Mouse (Mus musculus) heart, embryonic 14.5 days (tissue): ENCODE data around the gene Rac2. TPM values are rescaled to one million over a fixed set of nuclear protein-coding genes. Genes with fewer than 3 reads are reported as not detected.

Experiments used
- ATAC-seq: fragments of 200-750 bp; cut with Nextera tagmentation; 2 replicates; pipeline ENCODE4 v1.8.0; 2017; ENCODE audit warnings: low read depth, moderate TSS enrichment; ENCODE audit not compliant: insufficient number of reproducible peaks, insufficient read depth, low FRiP score
- H3K27ac ChIP-seq, 2 experiments: fragments of 200-500 bp in 1 of 2; fragments of 300-500 bp in 1 of 2; sonication (generic) in 1 of 2; replicated peaks in 1 of 2; 2 replicates each; pipeline ENCODE4 v1.5.1; 2012 to 2014; ENCODE audit warnings: low read depth in 2 of 2, low read length in 2 of 2, control low read depth in 1 of 2, mild to moderate bottlenecking in 1 of 2, mixed read lengths in 1 of 2; ENCODE audit not compliant: control insufficient read depth in 1 of 2, insufficient read depth in 1 of 2
- H3K27me3 ChIP-seq: fragments of 300-500 bp; sonication (generic); 2 replicates; pipeline ENCODE4 v1.6.1; 2014; ENCODE audit warnings: mild to moderate bottlenecking, low read length, control low read depth; ENCODE audit not compliant: control insufficient read depth, insufficient read depth
- H3K36me3 ChIP-seq: fragments of 300-500 bp; sonication (generic); 2 replicates; pipeline ENCODE4 v1.6.1; 2014; ENCODE audit warnings: mild to moderate bottlenecking, control low read depth, low read length, mixed read lengths; ENCODE audit not compliant: control insufficient read depth, insufficient read depth
- H3K4me1 ChIP-seq, 2 experiments: fragments of 200-500 bp in 1 of 2; fragments of 300-500 bp in 1 of 2; sonication (generic) in 1 of 2; 2 replicates each; pipeline ENCODE4 v1.6.1; 2012 to 2014; ENCODE audit warnings: low read length in 2 of 2, control low read depth in 1 of 2, mixed read lengths in 1 of 2; ENCODE audit not compliant: control insufficient read depth in 2 of 2, insufficient read depth in 2 of 2
- H3K4me2 ChIP-seq: fragments of 300-500 bp; sonication (generic); 2 replicates; pipeline ENCODE4 v1.6.1; 2014; ENCODE audit warnings: mild to moderate bottlenecking, low read length
- H3K4me3 ChIP-seq, 2 experiments: fragments of 200-500 bp in 1 of 2; fragments of 300-500 bp in 1 of 2; sonication (generic) in 1 of 2; 2 replicates each; pipeline ENCODE4 v1.5.1; 2012 to 2014; ENCODE audit warnings: low read length in 2 of 2, mild to moderate bottlenecking in 2 of 2, control low read depth in 1 of 2, low read depth in 1 of 2, moderate library complexity in 1 of 2; ENCODE audit not compliant: control insufficient read depth in 1 of 2, insufficient read depth in 1 of 2
- H3K9ac ChIP-seq: fragments of 300-500 bp; sonication (generic); 2 replicates; pipeline ENCODE4 v1.6.1; 2014; ENCODE audit warnings: mild to moderate bottlenecking, low read length
- H3K9me3 ChIP-seq: fragments of 300-500 bp; sonication (generic); 2 replicates; pipeline ENCODE4 v1.6.1; 2016; ENCODE audit warnings: low read length, control low read depth; ENCODE audit not compliant: control insufficient read depth
- whole genome bisulfite sequencing: fragments of 180-500 bp; shearing (Covaris S2); extraction: QIAGEN DNeasy Blood & Tissue Kit; methylation state at CpG from one replicate; pipeline ENCODE4 v1.1.7; 2014; 5-methylcytosine and 5-hydroxymethylcytosine counted together
- polyA plus RNA-seq: library from polyadenylated mRNA; unstranded; fragments of >200 nt; fragmentation: Nextera tagmentation; extraction: Ambion mirVana; gene quantifications from 2 replicates; pipeline ENCODE4 v1.2.1, GENCODE M21; 2014

Gene Rac2
- 8.1 and 10.0 TPM in 2 replicates for polyA plus RNA-seq

DNA sequence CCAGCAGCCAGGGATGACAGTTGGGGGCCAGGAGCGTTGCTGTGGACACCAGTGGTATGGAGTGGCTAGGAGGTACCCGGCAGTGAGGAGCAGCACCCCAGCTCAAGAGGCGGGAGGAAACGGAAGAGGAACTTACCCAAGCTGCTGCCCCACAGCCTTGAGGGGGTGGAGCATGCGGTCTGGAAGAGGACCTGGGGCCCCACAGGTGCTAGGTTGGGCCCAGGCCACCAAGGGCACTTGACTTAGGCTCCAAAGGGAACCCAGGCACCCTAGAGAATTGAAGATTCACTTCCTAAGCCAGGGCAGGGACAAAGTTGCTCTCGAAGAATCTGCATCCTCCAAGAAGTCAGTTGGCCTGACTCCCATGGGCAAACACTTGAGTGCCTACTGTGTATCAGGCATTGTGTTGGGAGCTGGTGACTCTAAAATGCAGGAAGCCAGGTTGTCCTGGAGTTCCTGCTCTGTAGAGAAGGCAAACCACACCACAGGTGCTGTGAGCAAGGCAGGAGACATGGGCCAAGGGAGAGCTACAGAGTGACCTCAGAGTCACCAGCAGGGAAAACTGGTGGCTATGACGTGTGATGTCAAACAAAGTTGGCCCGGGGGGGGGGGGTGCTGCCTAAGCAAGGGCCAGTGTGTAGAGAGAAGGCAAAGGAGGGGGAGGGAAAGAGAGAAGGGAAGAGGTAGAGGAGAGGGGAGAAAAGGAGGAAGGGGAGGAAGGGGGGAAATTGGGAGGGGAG lies at the start of gene Rac2:
TSS of gene Rac2 (minus strand) at position 126 of the 740 bp plus-strand sequence.
- peak within 1 kb of the TSS; percentile 9 to 55; a peak in 2 of 4 replicates for H3K27ac ChIP-seq
- no peaks in the 10 kb centered on the region for H3K36me3 ChIP-seq
- no peaks in the 10 kb centered on the region for H3K9me3 ChIP-seq
- WGBS: 67% methylated on average over 8 of the region's 8 CpGs
- no peaks in the 10 kb centered on the region for H3K27me3 ChIP-seq
- H3K4me2 ChIP-seq: peak within 1 kb of the TSS; percentile 26; the same call in 1 of the 2 replicates
- ATAC-seq: no peak
- H3K4me1 ChIP-seq: peaks cover 10 to 14% of the 10 kb centered on the region in 2 experiments
- no peak within 1 kb of the TSS for H3K4me3 ChIP-seq
- no peak within 1 kb of the TSS; the same call in 1 of the 2 replicates for H3K9ac ChIP-seq

DNA sequence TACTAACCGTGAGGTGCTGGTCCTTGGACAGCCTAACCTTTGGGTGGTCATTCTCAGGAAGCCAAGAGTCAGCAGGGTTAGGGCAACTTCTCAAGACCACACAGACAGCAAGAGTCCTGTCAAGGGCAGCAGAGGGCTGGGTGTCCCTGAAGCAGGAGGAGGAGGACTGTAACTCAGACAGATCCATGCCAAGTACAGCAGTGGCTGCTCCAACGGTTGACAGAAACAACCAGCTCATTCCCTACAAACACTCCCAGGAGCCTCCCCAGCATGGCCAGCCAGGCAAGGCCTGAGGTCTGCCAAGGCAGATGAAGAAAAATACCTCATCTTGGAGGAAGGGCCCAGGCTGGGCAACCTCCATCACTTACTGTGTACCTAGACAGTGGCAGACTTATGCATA lies 44.4 kb upstream of the Rac2 start:
- Histone ChIP-seq H3K9ac (no peak overlapping the region), H3K27ac (no peak overlapping the region), H3K9me3 (no peaks in the 10 kb centered on the region), H3K4me3 (no peak overlapping the region), H3K27me3 (peaks cover 16% of the 10 kb centered on the region), H3K4me2 (no peak overlapping the region), H3K4me1 (no peaks in the 10 kb centered on the region), H3K36me3 (no peaks in the 10 kb centered on the region)
- WGBS: 60% methylated on average over 2 of the region's 2 CpGs
- ATAC-seq: no peak

DNA sequence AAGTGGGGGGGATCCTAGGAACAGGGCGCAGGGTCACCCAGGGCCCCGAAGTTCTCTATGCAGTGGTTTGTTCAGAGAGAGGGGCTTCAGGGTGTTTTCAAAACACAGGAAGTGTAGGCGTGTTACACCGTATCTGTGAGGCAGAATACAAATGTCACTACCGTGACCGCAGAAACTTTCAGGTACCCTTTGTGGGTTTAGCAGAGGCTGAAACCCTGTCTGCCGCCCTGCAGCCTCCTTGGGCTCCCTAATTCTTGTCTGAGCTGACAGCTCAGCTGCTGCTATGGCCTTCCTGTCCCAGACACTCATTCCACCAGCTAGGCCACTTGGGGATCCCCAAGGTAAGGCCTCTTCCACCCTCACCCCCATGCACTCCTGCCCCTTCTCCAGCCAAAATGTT lies 42.0 kb upstream of the Rac2 start:
- no peak overlapping the region for H3K27ac ChIP-seq
- WGBS: 85% methylated on average over 7 of the region's 7 CpGs
- H3K4me2 ChIP-seq: no peak overlapping the region

DNA sequence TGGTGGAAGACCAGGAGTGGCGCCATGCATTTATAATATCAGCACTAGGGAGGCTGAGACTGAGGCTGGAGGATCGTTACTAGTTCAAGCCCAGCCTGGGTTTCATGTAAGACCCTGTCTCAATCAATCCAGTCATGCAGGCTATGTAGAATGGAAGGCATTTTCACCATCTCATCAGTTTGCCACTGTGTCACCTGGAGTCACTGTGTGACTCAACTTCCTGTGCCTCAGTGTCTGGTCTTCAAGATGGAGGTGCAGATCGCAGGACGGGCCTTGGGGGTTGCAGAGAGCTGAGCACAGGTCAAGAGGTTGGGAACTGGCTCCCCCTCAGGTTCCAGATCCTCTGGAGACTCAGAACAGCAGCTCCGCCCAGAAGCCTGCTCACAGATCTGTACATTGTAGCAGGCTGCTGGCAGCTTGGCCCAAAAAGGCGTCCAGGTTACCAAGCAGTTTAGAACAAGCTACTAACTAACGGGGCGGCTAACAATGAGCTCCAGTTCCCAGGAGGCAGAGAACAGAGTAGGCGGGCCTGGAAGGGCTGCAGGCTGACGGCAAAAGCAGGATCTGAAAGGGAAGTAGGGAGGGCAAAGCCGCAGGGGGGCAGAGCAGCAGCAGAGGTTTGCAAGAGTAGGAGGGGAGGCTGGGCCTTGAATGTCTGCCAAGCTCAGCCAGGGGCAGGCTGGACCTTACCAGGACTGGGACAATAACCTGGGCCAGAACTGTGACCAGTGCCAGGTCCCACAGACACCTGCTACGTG lies 38.3 kb upstream of the Rac2 start:
- ATAC-seq: no peak
- WGBS: 41% methylated on average over 12 of the region's 12 CpGs
- Histone ChIP-seq H3K9me3 (no peaks in the 10 kb centered on the region), H3K27me3 (no peaks in the 10 kb centered on the region), H3K36me3 (no peaks in the 10 kb centered on the region), H3K9ac (no peak overlapping the region), H3K27ac (no peak overlapping the region), H3K4me2 (no peak overlapping the region), H3K4me3 (no peak overlapping the region), H3K4me1 (peaks cover 0 to 2% of the 10 kb centered on the region in 2 experiments; a peak in 1 of 4 replicates)

More for the DNA sequence above, 42.0 kb upstream of the Rac2 start:
- Histone ChIP-seq H3K9me3 (no peaks in the 10 kb centered on the region), H3K36me3 (no peaks in the 10 kb centered on the region), H3K4me3 (no peak overlapping the region), H3K9ac (no peak overlapping the region), H3K27me3 (0 out of 2 replicates have a peak, but pooled peaks cover 4% of the 10 kb centered on the region), H3K4me1 (no peaks in the 10 kb centered on the region)
- ATAC-seq: no peak

DNA sequence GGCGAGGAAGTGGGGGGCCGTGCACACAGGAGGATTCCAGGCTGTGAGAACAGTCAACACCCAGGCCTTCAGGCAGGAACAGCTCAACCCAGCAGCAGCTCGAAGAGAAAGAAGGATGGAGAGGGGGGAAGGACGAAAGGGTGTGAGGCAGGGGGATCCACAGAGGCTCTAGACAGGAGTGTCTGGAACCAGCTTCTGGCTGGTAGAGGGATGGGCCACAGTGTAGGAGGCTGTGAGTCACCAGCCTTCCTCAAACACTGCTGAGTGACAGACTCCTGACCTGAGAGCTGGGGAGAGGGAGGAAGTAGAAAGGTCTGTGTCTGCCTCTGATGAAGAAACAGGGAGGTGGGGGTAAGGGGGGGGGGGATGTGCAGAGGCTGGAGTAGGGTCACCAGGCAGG lies 34.9 kb upstream of the Rac2 start:
- H3K4me3 ChIP-seq: no peak overlapping the region
- H3K4me1 ChIP-seq: peaks cover 0 to 2% of the 10 kb centered on the region in 2 experiments; a peak in 1 of 4 replicates
- no peak overlapping the region for H3K27ac ChIP-seq
- no peak for ATAC-seq
- H3K9me3 ChIP-seq: no peaks in the 10 kb centered on the region
- no peaks in the 10 kb centered on the region for H3K36me3 ChIP-seq
- no peaks in the 10 kb centered on the region for H3K27me3 ChIP-seq
- H3K9ac ChIP-seq: no peak overlapping the region
- H3K4me2 ChIP-seq: no peak overlapping the region
- WGBS: 43% methylated on average over 4 of the region's 4 CpGs

DNA sequence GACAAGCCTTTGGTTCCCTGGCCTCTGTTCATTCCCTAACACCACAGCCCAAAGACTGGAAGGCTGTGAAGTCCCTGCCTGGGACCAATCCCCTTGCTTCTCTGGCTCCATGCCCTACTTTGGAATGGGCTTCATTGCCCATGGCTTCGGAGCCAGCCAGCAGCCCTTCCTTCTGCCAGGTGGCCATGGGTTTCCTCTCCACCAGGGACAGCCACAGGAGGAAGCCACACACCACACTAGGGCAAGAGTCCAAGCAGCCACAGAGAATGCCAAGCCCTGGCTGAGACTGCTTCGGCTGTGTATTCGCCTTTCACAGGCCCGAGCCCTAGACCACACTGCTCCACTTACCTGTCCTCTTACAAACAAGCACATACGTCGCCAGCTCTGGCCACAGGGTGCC lies 33.5 kb upstream of the Rac2 start:
- no peak overlapping the region for H3K4me2 ChIP-seq
- no peaks in the 10 kb centered on the region for H3K27me3 ChIP-seq
- ATAC-seq: no peak
- no peaks in the 10 kb centered on the region for H3K36me3 ChIP-seq
- peaks cover 0 to 2% of the 10 kb centered on the region in 2 experiments; a peak in 1 of 4 replicates for H3K4me1 ChIP-seq
- WGBS: 82% methylated on average over 6 of the region's 6 CpGs
- H3K9ac ChIP-seq: no peak overlapping the region
- no peak overlapping the region for H3K4me3 ChIP-seq
- H3K27ac ChIP-seq: no peak overlapping the region
- no peaks in the 10 kb centered on the region for H3K9me3 ChIP-seq

DNA sequence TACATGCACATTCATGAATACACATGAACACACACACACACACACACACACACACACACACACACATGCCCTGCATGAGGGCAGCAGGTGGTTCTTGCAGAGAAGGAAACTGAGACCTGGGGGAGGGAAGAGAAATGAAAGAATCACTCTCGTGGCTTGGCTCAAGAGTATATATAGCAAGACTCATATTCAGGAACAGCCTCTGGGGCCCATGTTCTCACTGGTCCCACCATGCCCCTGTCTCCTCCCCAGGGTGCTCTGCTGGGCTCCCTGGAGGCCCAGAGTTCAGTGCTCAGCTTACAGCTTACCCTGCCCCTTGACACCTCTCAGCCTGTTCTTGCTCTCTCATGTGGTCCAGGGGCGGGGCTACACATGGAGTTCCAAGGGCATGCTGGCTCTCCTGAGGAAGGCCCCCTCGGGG lies 32.8 kb upstream of the Rac2 start:
- Histone ChIP-seq H3K9me3 (no peaks in the 10 kb centered on the region), H3K4me1 (peaks cover 0 to 2% of the 10 kb centered on the region in 2 experiments; a peak in 1 of 4 replicates), H3K27me3 (no peaks in the 10 kb centered on the region), H3K36me3 (no peaks in the 10 kb centered on the region), H3K27ac (no peak overlapping the region), H3K9ac (no peak overlapping the region), H3K4me3 (no peak overlapping the region), H3K4me2 (no peak overlapping the region)
- WGBS: 36% methylated on average over 3 of the region's 3 CpGs
- no peak for ATAC-seq
